Mouse (Mus musculus): ENCODE data around the gene Rnase9.
A peak's percentile ranks its signal among the peaks of the same experiment; 100 is the strongest.

Gene Rnase9

GRCm38 (mm10) chr14:51041769-51042168 lies at the start of gene Rnase9:
Rnase9 (minus strand) TSS chr14:51041869.
- DNase-seq (ENCODE audit: low read depth, low spot score) = no peak

GRCm38 (mm10) chr14:51090077-51090781 lies 48.6 kb upstream of the Rnase9 start:
- no peak for DNase-seq (ENCODE audit: low read depth, low spot score)

- DNase-seq (ENCODE audit: low read depth, low spot score) = no peak
Measured at GRCm38 (mm10) chr14:51089674-51090076, 48.0 kb upstream of the Rnase9 start.

GRCm38 (mm10) chr14:51088970-51089673 lies 47.5 kb upstream of the Rnase9 start:
- DNase-seq (ENCODE audit: low read depth, low spot score) = peak; percentile 95

GRCm38 (mm10) chr14:51088166-51088969 lies 46.7 kb upstream of the Rnase9 start:
- no peak for DNase-seq (ENCODE audit: low read depth, low spot score)

GRCm38 (mm10) chr14:51087762-51088161 lies 46.1 kb upstream of the Rnase9 start:
- no peak for DNase-seq (ENCODE audit: low read depth, low spot score)

- no peak for DNase-seq (ENCODE audit: low read depth, low spot score)
Measured at GRCm38 (mm10) chr14:51085911-51086310, 44.2 kb upstream of the Rnase9 start.

- no peak for DNase-seq (ENCODE audit: low read depth, low spot score)
Measured at GRCm38 (mm10) chr14:51085086-51085485, 43.4 kb upstream of the Rnase9 start.

- DNase-seq (ENCODE audit: low read depth, low spot score) = no peak
Measured at GRCm38 (mm10) chr14:51083805-51084204, 42.1 kb upstream of the Rnase9 start.

- no peak for DNase-seq (ENCODE audit: low read depth, low spot score)
Measured at GRCm38 (mm10) chr14:51082599-51083581, 41.2 kb upstream of the Rnase9 start.

- DNase-seq (ENCODE audit: low read depth, low spot score) = no peak
Measured at GRCm38 (mm10) chr14:51081035-51081434, 39.4 kb upstream of the Rnase9 start.

GRCm38 (mm10) chr14:51079180-51079579 lies 37.5 kb upstream of the Rnase9 start:
- DNase-seq (ENCODE audit: low read depth, low spot score) = no peak

- DNase-seq (ENCODE audit: low read depth, low spot score) = no peak
Measured at GRCm38 (mm10) chr14:51074335-51074734, 32.7 kb upstream of the Rnase9 start, which contains the start of gene Olfr750. Olfr750 (minus strand) TSS chr14:51074435.

GRCm38 (mm10) chr14:51069617-51070016 lies 27.9 kb upstream of the Rnase9 start:
- no peak for DNase-seq (ENCODE audit: low read depth, low spot score)

GRCm38 (mm10) chr14:51068956-51069355 lies 27.3 kb upstream of the Rnase9 start:
- DNase-seq (ENCODE audit: low read depth, low spot score) = no peak

GRCm38 (mm10) chr14:51060761-51061160 lies 19.1 kb upstream of the Rnase9 start:
- no peak for DNase-seq (ENCODE audit: low read depth, low spot score)

GRCm38 (mm10) chr14:51057401-51057831 lies 15.7 kb upstream of the Rnase9 start, which contains the start of gene Rnase12:
Rnase12 (minus strand) TSS chr14:51057661.
- no peak for DNase-seq (ENCODE audit: low read depth, low spot score)

GRCm38 (mm10) chr14:51054243-51055237 lies 12.9 kb upstream of the Rnase9 start:
- no peak for DNase-seq (ENCODE audit: low read depth, low spot score)

GRCm38 (mm10) chr14:51053176-51053575 lies 11.5 kb upstream of the Rnase9 start:
- DNase-seq (ENCODE audit: low read depth, low spot score) = no peak

GRCm38 (mm10) chr14:51051941-51052340 lies 10.3 kb upstream of the Rnase9 start:
- no peak for DNase-seq (ENCODE audit: low read depth, low spot score)

All from retina, postnatal 7 days (tissue).